Mouse (Mus musculus) CH12.LX (cell line): ENCODE results near the gene Tex14. TPM values are rescaled to one million over a fixed set of nuclear protein-coding genes. Genes with fewer than 3 reads are reported as not detected.

Experiments used
- DNase-seq: peaks from one replicate; pipeline ENCODE4 v3.0.0-alpha.2; 2013; ENCODE audit errors: extremely low read depth
- H3K27ac ChIP-seq: 2 replicates; pipeline ENCODE4 v1.5.1; 2012; ENCODE audit warnings: low read depth, mild to moderate bottlenecking, control low read depth, moderate library complexity; ENCODE audit not compliant: insufficient read depth
- H3K27me3 ChIP-seq: replicated peaks from 2 replicates; pipeline ENCODE3; 2012; ENCODE audit warnings: inconsistent platforms
- H3K36me3 ChIP-seq, 2 experiments: replicated peaks in 1 of 2; 2 replicates each; pipeline versions ENCODE3 to v1.6.1; 2012; ENCODE audit warnings: inconsistent platforms in 1 of 2, low read length in 1 of 2, mild to moderate bottlenecking in 1 of 2, mixed read lengths in 1 of 2, moderate library complexity in 1 of 2; ENCODE audit not compliant: control insufficient read depth in 1 of 2, insufficient read depth in 1 of 2
- H3K4me1 ChIP-seq, 2 experiments: 2 replicates each; pipeline ENCODE4 v1.6.1; 2012; ENCODE audit warnings: inconsistent platforms in 1 of 2, moderate library complexity in 1 of 2; ENCODE audit not compliant: insufficient read depth in 2 of 2, control insufficient read depth in 1 of 2
- H3K4me2 ChIP-seq: 2 replicates; pipeline ENCODE4 v1.6.1; 2012; ENCODE audit warnings: low read depth, mild to moderate bottlenecking, control low read depth; ENCODE audit not compliant: poor library complexity, insufficient read depth, severe bottlenecking
- H3K4me3 ChIP-seq, 3 experiments: fragments of 150-350 bp in 1 of 3; sonication (generic) in 1 of 3; replicated peaks in 1 of 3; 2 replicates each; pipeline versions ENCODE3 to v1.5.1; 2011 to 2012; ENCODE audit warnings: low read depth in 2 of 3, low read length in 2 of 3, mild to moderate bottlenecking in 2 of 3, moderate library complexity in 2 of 3, control low read depth in 1 of 3, improper control_type of control experiment in 1 of 3, inconsistent platforms in 1 of 3, mixed read lengths in 1 of 3; ENCODE audit not compliant: poor library complexity in 1 of 3
- H3K79me2 ChIP-seq: replicated peaks from 2 replicates; pipeline ENCODE4 v1.6.1; 2012; ENCODE audit warnings: mild to moderate bottlenecking, moderate library complexity; ENCODE audit not compliant: control insufficient read depth, poor library complexity, insufficient read depth, severe bottlenecking; ENCODE audit errors: extremely low read depth
- H3K9ac ChIP-seq: 2 replicates; pipeline ENCODE4 v1.6.1; 2012; ENCODE audit warnings: low read depth, mild to moderate bottlenecking, control low read depth, moderate library complexity; ENCODE audit not compliant: insufficient read depth
- H3K9me3 ChIP-seq: replicated peaks from 2 replicates; pipeline ENCODE3; 2012; ENCODE audit warnings: low read length, inconsistent platforms, mixed read lengths
- BHLHE40 ChIP-seq: IDR thresholded peaks from 2 replicates; pipeline ENCODE4 v1.6.1; 2011; ENCODE audit warnings: mild to moderate bottlenecking, low read depth, low read length, improper control_type of control experiment
- CHD1 ChIP-seq: IDR thresholded peaks from 2 replicates; pipeline ENCODE4 v1.6.1; 2012; ENCODE audit warnings: low read depth, low read length, improper control_type of control experiment, inconsistent platforms
- CHD2 ChIP-seq: IDR thresholded peaks from 2 replicates; pipeline ENCODE4 v1.6.1; 2011; ENCODE audit warnings: low read length, improper control_type of control experiment
- CTCF ChIP-seq, 2 experiments: IDR thresholded peaks in 1 of 2; conservative IDR thresholded peaks in 1 of 2; 2 replicates each; pipeline ENCODE4 v1.5.1; 2011 to 2012; ENCODE audit warnings: low read depth in 2 of 2, low read length in 2 of 2, improper control_type of control experiment in 1 of 2, inconsistent platforms in 1 of 2, mild to moderate bottlenecking in 1 of 2, moderate library complexity in 1 of 2
- HCFC1 ChIP-seq: IDR thresholded peaks from 2 replicates; pipeline ENCODE4 v1.6.1; 2012; ENCODE audit warnings: low read depth, mild to moderate bottlenecking, inconsistent platforms, low read length, improper control_type of control experiment
- IRF4 ChIP-seq: IDR thresholded peaks from 2 replicates; pipeline ENCODE4 v1.6.1; 2014; ENCODE audit warnings: low read depth, mild to moderate bottlenecking, inconsistent platforms, low read length, improper control_type of control experiment
- JUND ChIP-seq: conservative IDR thresholded peaks from 2 replicates; pipeline ENCODE4 v1.6.1; 2011; ENCODE audit warnings: low read depth, low read length, improper control_type of control experiment
- MAFK ChIP-seq: IDR thresholded peaks from 2 replicates; pipeline ENCODE4 v1.6.1; 2011; ENCODE audit warnings: low read length, improper control_type of control experiment; ENCODE audit not compliant: insufficient replicate concordance
- MAX ChIP-seq: IDR thresholded peaks from 2 replicates; pipeline ENCODE4 v1.6.1; 2011; ENCODE audit warnings: low read length, improper control_type of control experiment
- MYC ChIP-seq: IDR thresholded peaks from 2 replicates; pipeline ENCODE4 v1.6.1; 2011; ENCODE audit warnings: low read depth, mild to moderate bottlenecking, improper control_type of control experiment, low read length
- NELFE ChIP-seq: IDR thresholded peaks from 2 replicates; pipeline ENCODE4 v1.6.1; 2011; ENCODE audit warnings: low read depth, low read length, improper control_type of control experiment
- NRF1 ChIP-seq: IDR thresholded peaks from 2 replicates; pipeline ENCODE4 v1.6.1; 2014; ENCODE audit warnings: low read depth, mild to moderate bottlenecking, inconsistent platforms, low read length, improper control_type of control experiment, moderate library complexity
- PAX5 ChIP-seq: IDR thresholded peaks from 2 replicates; pipeline ENCODE4 v1.6.1; 2012; ENCODE audit warnings: low read length, inconsistent platforms, mixed read lengths
- POLR2A ChIP-seq: IDR thresholded peaks from 2 replicates; pipeline ENCODE4 v1.6.1; 2011; ENCODE audit warnings: low read depth, mild to moderate bottlenecking, improper control_type of control experiment, low read length
- POLR2AphosphoS2 ChIP-seq: IDR thresholded peaks from 2 replicates; pipeline ENCODE4 v1.6.1; 2011; ENCODE audit warnings: low read depth, low read length, improper control_type of control experiment
- SIN3A ChIP-seq: IDR thresholded peaks from 2 replicates; pipeline ENCODE4 v1.6.1; 2012; ENCODE audit warnings: low read length, improper control_type of control experiment, inconsistent platforms
- SMC3 ChIP-seq: IDR thresholded peaks from 2 replicates; pipeline ENCODE4 v1.6.1; 2011; ENCODE audit warnings: low read depth, low read length, improper control_type of control experiment
- TBP ChIP-seq: conservative IDR thresholded peaks from 2 replicates; pipeline ENCODE4 v1.6.1; 2011; ENCODE audit warnings: low read depth, low read length, improper control_type of control experiment
- UBTF ChIP-seq: IDR thresholded peaks from 2 replicates; pipeline ENCODE4 v1.6.1; 2012; ENCODE audit warnings: low read depth, mild to moderate bottlenecking, inconsistent platforms, low read length, improper control_type of control experiment, moderate library complexity
- USF1 ChIP-seq: IDR thresholded peaks from 2 replicates; pipeline ENCODE4 v1.6.1; 2014; ENCODE audit warnings: low read depth, mild to moderate bottlenecking, inconsistent platforms, low read length, improper control_type of control experiment
- USF2 ChIP-seq: conservative IDR thresholded peaks from 2 replicates; pipeline ENCODE4 v1.6.1; 2011; ENCODE audit warnings: low read depth, low read length, improper control_type of control experiment
- ZC3H11A ChIP-seq: IDR thresholded peaks from 2 replicates; pipeline ENCODE4 v1.6.1; 2012; ENCODE audit warnings: low read depth, mild to moderate bottlenecking, inconsistent platforms, low read length, improper control_type of control experiment
- ZMIZ1 ChIP-seq: IDR thresholded peaks from 2 replicates; pipeline ENCODE4 v1.6.1; 2012; ENCODE audit warnings: low read depth, mild to moderate bottlenecking, inconsistent platforms, low read length, improper control_type of control experiment
- dilution Hi-C: fragments of 300-500 bp; cut with MboI; formaldehyde crosslinking; loops from 2 replicates; pipeline ENCODE4 v1.14.3; 2020; ENCODE audit warnings: low sequenced_read_pairs; ENCODE audit not compliant: extremely low pct_unique_long_range_greater_than_20kb, extremely low pct_ligation_motif_present
- in situ Hi-C: fragments of 300-500 bp; cut with MboI; formaldehyde crosslinking; loops from 3 replicates; pipeline ENCODE4 v1.14.3; 2019; ENCODE audit warnings: low sequenced_read_pairs, low pct_ligation_motif_present, low pct_unique_long_range_greater_than_20kb, mixed read lengths
- polyA plus RNA-seq: library from polyadenylated mRNA; unstranded; fragments of >175 nt; gene quantifications from 2 replicates; pipeline ENCODE4 v1.2.1, GENCODE M21; 2012; ENCODE audit warnings: low read depth; ENCODE audit not compliant: insufficient read length
- total RNA-seq, 2 experiments: library from RNA; depleted of rRNA; stranded (reverse); fragments of 300-350 nt in 1 of 2; fragments of >200 nt in 1 of 2; gene quantifications; 2 replicates each; pipeline ENCODE4 v1.2.3; 2012 to 2014

Tex14 gene
- total and polyA plus RNA-seq, 3 experiments = 1.3 to 2.1 (median 1.4) TPM

DNA sequence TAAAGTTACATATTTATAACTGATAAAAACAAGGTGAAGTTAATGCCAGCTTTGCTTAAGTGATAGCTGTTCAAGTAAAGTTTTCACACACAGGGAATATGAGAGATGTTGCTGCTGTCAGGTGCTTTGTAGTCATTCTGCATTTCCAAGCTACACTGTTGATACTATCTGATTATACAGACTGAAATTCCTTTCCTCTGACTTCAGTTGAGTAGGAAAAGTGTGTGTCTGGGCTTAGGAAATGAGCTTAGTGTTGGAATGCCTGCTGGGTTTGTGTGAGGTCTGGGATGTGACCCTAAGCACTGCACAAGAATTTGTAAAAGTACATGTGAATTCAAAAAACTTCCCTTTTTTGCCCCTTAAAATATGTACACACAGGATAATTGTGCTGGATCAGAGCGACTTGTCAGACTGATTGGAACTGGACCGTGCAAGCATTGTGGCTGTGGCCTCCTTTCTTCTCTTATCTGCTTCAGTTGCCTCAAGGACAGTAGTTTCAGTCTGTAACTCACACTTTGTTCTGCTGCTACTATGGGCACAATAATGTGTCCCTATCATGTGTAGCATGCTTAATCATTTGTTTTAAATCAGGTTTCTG is 150.3 kb downstream of the Tex14 start:
- H3K27me3 ChIP-seq = peaks cover 2% of the 10 kb centered on the region
- TF ChIP-seq BHLHE40 = no peak
- TF ChIP-seq SMC3 = no peak
- no peak for TF ChIP-seq PAX5
- no peak for TF ChIP-seq CHD1
- no peak for TF ChIP-seq ZC3H11A
- TF ChIP-seq NRF1 = no peak
- dilution Hi-C loops (no loop called here), in situ Hi-C loops (no loop called here)
- DNase-seq = no peak
- no peaks in the 10 kb centered on the region for H3K36me3 ChIP-seq
- no peak overlapping the region for H3K4me2 ChIP-seq
- no peaks in the 10 kb centered on the region for H3K9me3 ChIP-seq
- no peak overlapping the region for H3K9ac ChIP-seq
- H3K4me1 ChIP-seq = no peaks in the 10 kb centered on the region; a peak in 1 of 4 replicates
- no peaks in the 10 kb centered on the region for H3K79me2 ChIP-seq
- H3K4me3 ChIP-seq = no peak overlapping the region
- no peak overlapping the region for H3K27ac ChIP-seq

GRCm38 (mm10) chr11:87561208-87561607 is 156.3 kb downstream of the Tex14 start:
- TF ChIP-seq POLR2AphosphoS2 (no peak), UBTF (no peak), POLR2A (no peak), IRF4 (no peak), MAX (no peak), JUND (no peak), MYC (no peak), CHD2 (no peak), USF1 (no peak), ZMIZ1 (no peak), TBP (no peak), HCFC1 (no peak), USF2 (no peak), SIN3A (no peak), MAFK (no peak), CTCF (conservative IDR thresholded peaks at IDR 0.05 in 1 of 2, IDR thresholded peaks at IDR 0.05 in 1 of 2; ENCODE audit: low read depth in 2 of 2, low read length in 2 of 2) (no peak), NELFE (no peak)
- peaks cover 2% of the 10 kb centered on the region for H3K27me3 ChIP-seq
- dilution Hi-C loops = no loop called here

More at GRCm38 (mm10) chr11:87561208-87561607, 156.3 kb downstream of the Tex14 start:
- no peaks in the 10 kb centered on the region for H3K36me3 ChIP-seq
- H3K4me2 ChIP-seq = no peak overlapping the region
- no peak overlapping the region for H3K4me3 ChIP-seq
- H3K9ac ChIP-seq = no peak overlapping the region
- no peak overlapping the region for H3K27ac ChIP-seq
- DNase-seq = no peak
- no peaks in the 10 kb centered on the region for H3K4me1 ChIP-seq
- in situ Hi-C loops = no loop called here
- H3K79me2 ChIP-seq = no peaks in the 10 kb centered on the region
- H3K9me3 ChIP-seq = no peaks in the 10 kb centered on the region
